8 mouse cellular contexts compared by ENCODE assay signal in genomic region chr7:45341303-45341702, GRCm38 (mm10). TPM values are rescaled to one million over a fixed set of nuclear protein-coding genes. Genes with fewer than 3 reads are reported as not detected.
DNase-seq lines count a peak whose midpoint lies in the region; ATAC-seq and TF ChIP-seq lines count a peak whose summit lies in the region.

No protein-coding gene starts in this region.

- peak overlapping the region; percentile 56 for H3K27ac ChIP-seq in heart, embryonic 13.5 days (replicated peaks)
- no peak overlapping the region for H3K27ac ChIP-seq in liver, embryonic 12.5 days
- peak overlapping the region; percentile 47 for H3K27ac ChIP-seq in stomach, embryonic 16.5 days (ENCODE audit: low read length)

- peak; percentile 76 for TF ChIP-seq CTCF in E14TG2a.4 (conservative IDR thresholded peaks at IDR 0.05; ENCODE audit: low read length)

- peaks cover 5% of the 10 kb centered on the region; the same call in 1 of the 2 replicates for H3K36me3 ChIP-seq in E14TG2a.4 (ENCODE audit: insufficient read depth, low read length)
- no peaks in the 10 kb centered on the region for H3K36me3 ChIP-seq in heart, embryonic 13.5 days
- H3K36me3 ChIP-seq in liver, embryonic 12.5 days = no peaks in the 10 kb centered on the region
- no peaks in the 10 kb centered on the region for H3K36me3 ChIP-seq in stomach, embryonic 16.5 days (ENCODE audit: control insufficient read depth, insufficient read depth, low read length)

- H3K4me3 ChIP-seq in E14TG2a.4 (replicated peaks; ENCODE audit: low read length) = peak overlapping the region; percentile 79
- H3K4me3 ChIP-seq in heart, embryonic 13.5 days = peak overlapping the region; percentile 60
- peak overlapping the region; percentile 65 for H3K4me3 ChIP-seq in liver, embryonic 12.5 days
- H3K4me3 ChIP-seq in stomach, embryonic 16.5 days (replicated peaks; ENCODE audit: low read length) = peak overlapping the region; percentile 52

- H3K27me3 ChIP-seq in E14TG2a.4 (ENCODE audit: insufficient read depth, low read length) = peaks cover 3% of the 10 kb centered on the region; the same call in 1 of the 2 replicates
- H3K27me3 ChIP-seq in heart, embryonic 13.5 days (replicated peaks) = peaks cover 20% of the 10 kb centered on the region
- peaks cover 57% of the 10 kb centered on the region for H3K27me3 ChIP-seq in liver, embryonic 12.5 days (replicated peaks)
- H3K27me3 ChIP-seq in stomach, embryonic 16.5 days (ENCODE audit: control insufficient read depth, insufficient read depth, low read length) = no peaks in the 10 kb centered on the region

- H3K9ac ChIP-seq in heart, embryonic 13.5 days = peak overlapping the region; percentile 47; the same call in 1 of the 2 replicates
- no peak overlapping the region for H3K9ac ChIP-seq in liver, embryonic 12.5 days
- H3K9ac ChIP-seq in stomach, embryonic 16.5 days (ENCODE audit: low read length) = peak overlapping the region; percentile 70; the same call in 1 of the 2 replicates

- peak overlapping the region; percentile 79 for H3K4me2 ChIP-seq in heart, embryonic 13.5 days
- peak overlapping the region; percentile 96 for H3K4me2 ChIP-seq in liver, embryonic 12.5 days
- peak overlapping the region; percentile 72 for H3K4me2 ChIP-seq in stomach, embryonic 16.5 days (ENCODE audit: low read depth, low read length)

- H3K4me1 ChIP-seq in E14TG2a.4 (replicated peaks; ENCODE audit: low read depth, low read length) = peaks cover 75% of the 10 kb centered on the region
- H3K4me1 ChIP-seq in heart, embryonic 13.5 days = peaks cover 49% of the 10 kb centered on the region
- H3K4me1 ChIP-seq in liver, embryonic 12.5 days = peaks cover 49% of the 10 kb centered on the region
- H3K4me1 ChIP-seq in stomach, embryonic 16.5 days (ENCODE audit: control insufficient read depth, insufficient read depth, low read length) = peaks cover 34% of the 10 kb centered on the region

- ATAC-seq in erythroid progenitor cell, adult 5-6 weeks (replicated peaks; ENCODE audit: low FRiP score, poor library complexity, severe bottlenecking) = peak; percentile 58; the same call in 1 of the 2 replicates
- ATAC-seq in heart, embryonic 13.5 days (ENCODE audit: extremely low read depth, insufficient number of reproducible peaks, low FRiP score, low TSS enrichment) = no peak
- ATAC-seq in liver, embryonic 12.5 days = peak; percentile 60
- peak; percentile 51 for ATAC-seq in stomach, embryonic 16.5 days (ENCODE audit: insufficient read depth, low FRiP score)

- DNase-seq in c-Kit-negative CD71-positive TER-119-positive erythroid progenitor cells, embryonic 14.5 days (ENCODE audit: low read depth, low spot score) = peak; percentile 70
- DNase-seq in kidney, postnatal 10 days = peak; percentile 84
- DNase-seq in neural tube, embryonic 10.5 days (ENCODE audit: extremely low spot score, low spot score) = peak; percentile 64

- H3K9me3 ChIP-seq in E14TG2a.4 (ENCODE audit: low read length) = peaks cover 8% of the 10 kb centered on the region; the same call in 1 of the 2 replicates
- no peaks in the 10 kb centered on the region for H3K9me3 ChIP-seq in heart, embryonic 13.5 days
- H3K9me3 ChIP-seq in liver, embryonic 12.5 days (replicated peaks) = no peaks in the 10 kb centered on the region
- H3K9me3 ChIP-seq in stomach, embryonic 16.5 days (replicated peaks; ENCODE audit: control insufficient read depth, low read length) = no peaks in the 10 kb centered on the region

- WGBS in heart, embryonic 13.5 days = 1% methylated on average over 8 of the region's 8 CpGs
- whole genome bisulfite sequencing in liver, embryonic 12.5 days (ENCODE audit: insufficient replicate concordance) = 3% methylated on average over 8 of the region's 8 CpGs
- 3% methylated on average over 8 of the region's 8 CpGs for WGBS in stomach, embryonic 16.5 days

RNA-seq across cellular contexts. Expression of gene Hrc, which starts 6.2 kb away (rescaled TPM):
- not detected in 2 replicates for total RNA-seq in erythroid progenitor cell, adult 5-6 weeks (2015; ENCODE audit: low replicate concordance)
- not detected in 2 replicates for total RNA-seq in erythroid progenitor cell, adult 5-6 weeks (2017; ENCODE audit: low replicate concordance)
- polyA plus RNA-seq in heart, embryonic 13.5 days (2015; fragmentation: Nextera tagmentation; extraction: Ambion mirVana) = 24.2 and 27.7 TPM in 2 replicates
- 0.08 and 0.23 TPM in 2 replicates for polyA plus RNA-seq in liver, embryonic 12.5 days (2016; fragmentation: Nextera tagmentation; extraction: Ambion mirVana)
- polyA plus RNA-seq in stomach, embryonic 16.5 days (2015; fragmentation: Nextera tagmentation; extraction: Ambion mirVana) = 1.0 and 3.1 TPM in 2 replicates

RNA-seq across cellular contexts. Expression of gene Trpm4, which starts 7.7 kb away (rescaled TPM):
- not detected in 2 replicates for total RNA-seq in erythroid progenitor cell, adult 5-6 weeks (2015; ENCODE audit: low replicate concordance)
- not detected in 2 replicates for total RNA-seq in erythroid progenitor cell, adult 5-6 weeks (2017; ENCODE audit: low replicate concordance)
- 12.7 and 13.5 TPM in 2 replicates for polyA plus RNA-seq in heart, embryonic 13.5 days (2015; fragmentation: Nextera tagmentation; extraction: Ambion mirVana)
- polyA plus RNA-seq in liver, embryonic 12.5 days (2016; fragmentation: Nextera tagmentation; extraction: Ambion mirVana) = 1.2 and 2.2 TPM in 2 replicates
- 30.1 and 32.2 TPM in 2 replicates for polyA plus RNA-seq in stomach, embryonic 16.5 days (2015; fragmentation: Nextera tagmentation; extraction: Ambion mirVana)

RNA-seq across cellular contexts. Expression of gene Ppfia3, which starts 25.5 kb away (rescaled TPM):
- not detected in 2 replicates for total RNA-seq in erythroid progenitor cell, adult 5-6 weeks (2015; ENCODE audit: low replicate concordance)
- total RNA-seq in erythroid progenitor cell, adult 5-6 weeks (2017; ENCODE audit: low replicate concordance) = not detected in 2 replicates
- polyA plus RNA-seq in heart, embryonic 13.5 days (2015; fragmentation: Nextera tagmentation; extraction: Ambion mirVana) = 2.3 and 2.9 TPM in 2 replicates
- 0.37 and 0.45 TPM in 2 replicates for polyA plus RNA-seq in liver, embryonic 12.5 days (2016; fragmentation: Nextera tagmentation; extraction: Ambion mirVana)
- 5.5 and 6.3 TPM in 2 replicates for polyA plus RNA-seq in stomach, embryonic 16.5 days (2015; fragmentation: Nextera tagmentation; extraction: Ambion mirVana)

RNA-seq across cellular contexts. Expression of gene Lin7b, which starts 29.1 kb away (rescaled TPM):
- not detected in 2 replicates for total RNA-seq in erythroid progenitor cell, adult 5-6 weeks (2015; ENCODE audit: low replicate concordance)
- total RNA-seq in erythroid progenitor cell, adult 5-6 weeks (2017; ENCODE audit: low replicate concordance) = not detected in 2 replicates
- 1.0 and 1.2 TPM in 2 replicates for polyA plus RNA-seq in heart, embryonic 13.5 days (2015; fragmentation: Nextera tagmentation; extraction: Ambion mirVana)
- 0.38 TPM in 1 of 2 replicates, not detected in the other for polyA plus RNA-seq in liver, embryonic 12.5 days (2016; fragmentation: Nextera tagmentation; extraction: Ambion mirVana)
- polyA plus RNA-seq in stomach, embryonic 16.5 days (2015; fragmentation: Nextera tagmentation; extraction: Ambion mirVana) = 4.6 and 5.5 TPM in 2 replicates

RNA-seq across cellular contexts. Expression of gene Snrnp70, which starts 54.2 kb away (rescaled TPM):
- 143 and 194 TPM in 2 replicates for total RNA-seq in erythroid progenitor cell, adult 5-6 weeks (2015; ENCODE audit: low replicate concordance)
- total RNA-seq in erythroid progenitor cell, adult 5-6 weeks (2017; ENCODE audit: low replicate concordance) = 312 and 348 TPM in 2 replicates
- polyA plus RNA-seq in heart, embryonic 13.5 days (2015; fragmentation: Nextera tagmentation; extraction: Ambion mirVana) = 136 and 140 TPM in 2 replicates
- 170 and 179 TPM in 2 replicates for polyA plus RNA-seq in liver, embryonic 12.5 days (2016; fragmentation: Nextera tagmentation; extraction: Ambion mirVana)
- polyA plus RNA-seq in stomach, embryonic 16.5 days (2015; fragmentation: Nextera tagmentation; extraction: Ambion mirVana) = 150 and 162 TPM in 2 replicates
